Mouse (Mus musculus): ENCODE measurements around the gene Ncaph. TPM values are rescaled to one million over a fixed set of nuclear protein-coding genes. Genes with fewer than 3 reads are reported as not detected.
"Not testable (repeated sequence)": the region's sequence is repeated elsewhere in the genome, so short reads cannot be mapped to it uniquely, and the experiment has no call there.

The Ncaph gene
- total and polyA plus RNA-seq, 3 experiments, result 53.4 to 74.1 (median 55.3) TPM

GRCm38 (mm10) chr2:127092000-127092399, 41.8 kb downstream of the Ncaph start:
- DNase-seq (ENCODE audit: extremely low read depth), result no peak
- H3K4me3 ChIP-seq (replicated peaks in 1 of 3; ENCODE audit: low read depth in 2 of 3, low read length in 2 of 3, poor library complexity in 1 of 3), result no peak overlapping the region
- no peaks in the 10 kb centered on the region for H3K9me3 ChIP-seq (replicated peaks; ENCODE audit: low read length)
- no peak overlapping the region for H3K27ac ChIP-seq (ENCODE audit: insufficient read depth, low read depth)
- no peaks in the 10 kb centered on the region for H3K79me2 ChIP-seq (replicated peaks; ENCODE audit: control insufficient read depth, extremely low read depth, insufficient read depth, poor library complexity, severe bottlenecking)
- no peak for TF ChIP-seq NELFE (IDR thresholded peaks at IDR 0.05; ENCODE audit: low read depth, low read length)
- TF ChIP-seq ZNF384 (IDR thresholded peaks at IDR 0.05; ENCODE audit: low read depth, low read length), result no peak
- no peak for TF ChIP-seq POLR2AphosphoS2 (IDR thresholded peaks at IDR 0.05; ENCODE audit: low read depth, low read length)
- no peak for TF ChIP-seq NRF1 (IDR thresholded peaks at IDR 0.05; ENCODE audit: low read depth, low read length)
- no peak for TF ChIP-seq BHLHE40 (IDR thresholded peaks at IDR 0.05; ENCODE audit: low read depth, low read length)
- no peak overlapping the region for H3K4me2 ChIP-seq (ENCODE audit: insufficient read depth, low read depth, poor library complexity, severe bottlenecking)
- dilution Hi-C loops (cut with MboI; ENCODE audit: extremely low pct_ligation_motif_present, extremely low pct_unique_long_range_greater_than_20kb, low sequenced_read_pairs), result no loop called here
- in situ Hi-C loops (cut with MboI; ENCODE audit: low pct_ligation_motif_present, low pct_unique_long_range_greater_than_20kb, low sequenced_read_pairs), result no loop called here
- H3K36me3 ChIP-seq (replicated peaks in 1 of 2; ENCODE audit: control insufficient read depth in 1 of 2, insufficient read depth in 1 of 2, low read length in 1 of 2), result peaks cover 26 to 64% of the 10 kb centered on the region in 2 experiments
- H3K27me3 ChIP-seq (replicated peaks), result no peaks in the 10 kb centered on the region
- no peak overlapping the region for H3K9ac ChIP-seq (ENCODE audit: insufficient read depth, low read depth)
- 0 out of 4 replicates have a peak, but pooled peaks cover 0 to 3% of the 10 kb centered on the region in 2 experiments for H3K4me1 ChIP-seq (ENCODE audit: control insufficient read depth in 1 of 2, insufficient read depth in 2 of 2)

DNA sequence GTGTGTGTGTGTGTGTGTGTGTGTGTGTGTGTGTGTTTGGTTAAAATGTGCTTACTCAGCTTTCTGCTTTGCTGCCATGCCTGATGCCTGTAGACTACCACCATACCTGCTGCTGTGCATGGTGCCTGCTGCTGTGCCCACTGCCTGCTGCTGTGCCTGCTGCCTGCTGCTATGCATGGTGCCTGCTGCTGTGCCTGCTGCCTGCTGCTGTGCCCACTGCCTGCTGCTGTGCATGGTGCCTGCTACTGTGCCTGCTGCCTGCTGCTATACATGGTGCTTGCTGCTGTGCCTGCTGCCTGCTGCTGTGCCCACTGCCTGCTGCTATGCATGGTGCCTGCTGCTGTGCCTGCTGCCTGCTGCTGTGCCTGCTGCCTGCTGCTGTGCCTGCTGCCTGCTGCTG, 43.6 kb downstream of the Ncaph start:
- dilution Hi-C loops (cut with MboI; ENCODE audit: extremely low pct_ligation_motif_present, extremely low pct_unique_long_range_greater_than_20kb, low sequenced_read_pairs); in situ Hi-C loops (cut with MboI; ENCODE audit: low pct_ligation_motif_present, low pct_unique_long_range_greater_than_20kb, low sequenced_read_pairs): not testable (repeated sequence)
- peaks cover 34 to 62% of the 10 kb centered on the region in 2 experiments for H3K36me3 ChIP-seq (replicated peaks in 1 of 2; ENCODE audit: control insufficient read depth in 1 of 2, insufficient read depth in 1 of 2, low read length in 1 of 2)

DNA sequence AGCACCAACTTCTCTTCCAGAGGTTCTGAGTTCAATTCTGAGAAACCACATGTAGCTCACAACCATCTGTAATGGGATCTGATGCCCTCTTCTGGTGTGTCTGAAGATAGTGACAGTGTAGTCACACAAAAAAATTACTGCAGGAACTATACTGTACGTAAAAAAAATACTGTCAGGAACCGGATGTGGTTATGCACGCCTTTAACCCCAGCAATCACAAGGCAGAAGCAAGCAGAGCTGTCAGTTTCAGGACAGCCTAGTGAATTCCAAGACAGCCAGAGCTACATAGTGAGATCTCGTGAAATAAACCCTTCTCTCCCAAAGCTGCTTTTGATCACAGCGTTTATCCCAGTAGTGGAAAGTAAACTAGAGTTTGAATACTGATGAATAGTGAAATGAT, 47.5 kb downstream of the Ncaph start:
- H3K9ac ChIP-seq (ENCODE audit: insufficient read depth, low read depth), result no peak overlapping the region
- H3K36me3 ChIP-seq (replicated peaks in 1 of 2; ENCODE audit: control insufficient read depth in 1 of 2, insufficient read depth in 1 of 2, low read length in 1 of 2), result peaks cover 33 to 62% of the 10 kb centered on the region in 2 experiments
- no peak for DNase-seq (ENCODE audit: extremely low read depth)
- no peaks in the 10 kb centered on the region for H3K27me3 ChIP-seq (replicated peaks)
- H3K27ac ChIP-seq (ENCODE audit: insufficient read depth, low read depth), result no peak overlapping the region
- H3K9me3 ChIP-seq (replicated peaks; ENCODE audit: low read length), result no peaks in the 10 kb centered on the region
- TF ChIP-seq ZNF384 (IDR thresholded peaks at IDR 0.05; ENCODE audit: low read depth, low read length) (peak; percentile 63), CTCF (conservative IDR thresholded peaks at IDR 0.05 in 1 of 2, IDR thresholded peaks at IDR 0.05 in 1 of 2; ENCODE audit: low read depth in 2 of 2, low read length in 2 of 2) (0 out of 4 replicates have a peak, but pooled peaks of 1 of the 2 experiments have one; percentile 9), NRF1 (IDR thresholded peaks at IDR 0.05; ENCODE audit: low read depth, low read length) (no peak)
- no peaks in the 10 kb centered on the region for H3K79me2 ChIP-seq (replicated peaks; ENCODE audit: control insufficient read depth, extremely low read depth, insufficient read depth, poor library complexity, severe bottlenecking)
- no peak overlapping the region for H3K4me2 ChIP-seq (ENCODE audit: insufficient read depth, low read depth, poor library complexity, severe bottlenecking)
- dilution Hi-C loops (cut with MboI; ENCODE audit: extremely low pct_ligation_motif_present, extremely low pct_unique_long_range_greater_than_20kb, low sequenced_read_pairs), result no loop called here
- no peak overlapping the region for H3K4me3 ChIP-seq (replicated peaks in 1 of 3; ENCODE audit: low read depth in 2 of 3, low read length in 2 of 3, poor library complexity in 1 of 3)
- in situ Hi-C loops (cut with MboI; ENCODE audit: low pct_ligation_motif_present, low pct_unique_long_range_greater_than_20kb, low sequenced_read_pairs), result no loop called here
- H3K4me1 ChIP-seq (ENCODE audit: control insufficient read depth in 1 of 2, insufficient read depth in 2 of 2), result peaks cover 3 to 12% of the 10 kb centered on the region in 2 experiments; a peak in 2 of 4 replicates

More for the DNA sequence above, 43.6 kb downstream of the Ncaph start:
- peaks cover 3 to 12% of the 10 kb centered on the region in 2 experiments; a peak in 2 of 4 replicates for H3K4me1 ChIP-seq (ENCODE audit: control insufficient read depth in 1 of 2, insufficient read depth in 2 of 2)
- not testable (repeated sequence) for DNase-seq (ENCODE audit: extremely low read depth); H3K9ac ChIP-seq (ENCODE audit: insufficient read depth, low read depth); H3K9me3 ChIP-seq (replicated peaks; ENCODE audit: low read length); H3K79me2 ChIP-seq (replicated peaks; ENCODE audit: control insufficient read depth, extremely low read depth, insufficient read depth, poor library complexity, severe bottlenecking); H3K4me2 ChIP-seq (ENCODE audit: insufficient read depth, low read depth, poor library complexity, severe bottlenecking); H3K27me3 ChIP-seq (replicated peaks)
- peak overlapping the region; percentile 31; the same call in 1 of the 2 replicates for H3K27ac ChIP-seq (ENCODE audit: insufficient read depth, low read depth)
- peak overlapping the region in 1 of 3 experiments; percentile 32 for H3K4me3 ChIP-seq (replicated peaks in 1 of 3; ENCODE audit: low read depth in 2 of 3, low read length in 2 of 3, poor library complexity in 1 of 3)

Data from CH12.LX (cell line).